Mouse (Mus musculus) heart, embryonic 12.5 days (tissue): ENCODE measurements at regions not wholly inside any gene's neighbourhood (a gene's known extent, or its start where the extent isn't known, plus 50 kb on each side); places are given as distances from the start of the nearest gene placed in this dataset.

Experiments used
- ATAC-seq: fragments of 200-750 bp; cut with Nextera tagmentation; 2 replicates; pipeline ENCODE4 v1.8.0; 2017; ENCODE audit warnings: moderate TSS enrichment, moderate library complexity; ENCODE audit not compliant: insufficient number of reproducible peaks, low FRiP score
- H3K27ac ChIP-seq: fragments of 300-500 bp; sonication (generic); 2 replicates; pipeline ENCODE4 v1.5.1; 2016; ENCODE audit warnings: mild to moderate bottlenecking, moderate library complexity; ENCODE audit not compliant: poor library complexity, severe bottlenecking
- H3K27me3 ChIP-seq: fragments of 300-500 bp; sonication (generic); replicated peaks from 2 replicates; pipeline ENCODE4 v1.6.1; 2016; ENCODE audit warnings: mild to moderate bottlenecking, moderate library complexity
- H3K36me3 ChIP-seq: fragments of 300-500 bp; sonication (generic); 2 replicates; pipeline ENCODE4 v1.6.1; 2016; ENCODE audit warnings: mild to moderate bottlenecking, moderate library complexity
- H3K4me1 ChIP-seq: fragments of 300-500 bp; sonication (generic); replicated peaks from 2 replicates; pipeline ENCODE4 v1.6.1; 2016; ENCODE audit warnings: mild to moderate bottlenecking
- H3K4me2 ChIP-seq: fragments of 300-500 bp; sonication (generic); 2 replicates; pipeline ENCODE4 v1.6.1; 2016; ENCODE audit warnings: mild to moderate bottlenecking, moderate library complexity
- H3K4me3 ChIP-seq: fragments of 300-500 bp; sonication (generic); 2 replicates; pipeline ENCODE4 v1.5.1; 2016; ENCODE audit warnings: mild to moderate bottlenecking
- H3K9ac ChIP-seq: fragments of 300-500 bp; sonication (generic); 2 replicates; pipeline ENCODE4 v1.6.1; 2016; ENCODE audit warnings: mild to moderate bottlenecking, moderate library complexity
- H3K9me3 ChIP-seq: fragments of 300-500 bp; sonication (generic); replicated peaks from 2 replicates; pipeline ENCODE4 v1.6.1; 2016; ENCODE audit warnings: mild to moderate bottlenecking, moderate library complexity
- WGBS: fragments of 180-500 bp; shearing (Covaris S2); methylation state at CpG from one replicate; pipeline ENCODE4 v1.1.7; 2016; 5-methylcytosine and 5-hydroxymethylcytosine counted together

DNA sequence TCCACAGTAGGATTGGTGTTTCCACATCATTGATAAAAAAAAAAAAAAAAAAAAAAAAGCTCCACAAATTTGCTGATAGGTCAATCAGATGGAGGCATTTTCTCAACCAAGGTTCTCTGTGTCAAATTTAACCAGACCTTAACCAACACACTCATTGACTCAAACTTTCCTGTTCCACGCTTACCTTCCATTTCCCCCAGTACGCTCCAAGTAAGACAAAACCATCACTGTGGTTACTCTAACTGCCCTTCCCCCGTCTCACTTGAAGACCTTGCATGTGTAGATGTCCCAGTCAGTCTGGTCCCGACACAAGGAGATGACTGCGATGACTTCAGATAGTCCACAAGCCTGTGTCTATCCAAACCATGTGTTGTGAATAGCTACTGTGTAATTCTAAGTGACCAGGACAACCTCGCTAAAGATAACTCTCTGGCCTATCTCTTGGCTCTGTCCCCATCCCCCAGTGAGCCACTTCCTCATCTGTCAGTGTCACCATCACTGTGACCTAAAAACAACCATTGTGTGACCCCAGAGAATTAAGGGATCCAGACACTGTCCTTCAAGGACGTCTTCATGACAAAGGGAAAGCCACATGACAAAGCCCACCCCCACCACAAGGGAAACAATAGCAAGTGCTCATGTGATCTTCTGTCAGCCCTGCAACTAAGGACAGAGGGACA lies 279.9 kb upstream of the Spred2 start:
- WGBS: 47% methylated on average over 7 of the region's 7 CpGs

GRCm38 (mm10) chr11:19645106-19645505 lies 279.1 kb upstream of the Spred2 start:
- Histone ChIP-seq H3K9ac (no peak overlapping the region), H3K4me3 (no peak overlapping the region), H3K36me3 (no peaks in the 10 kb centered on the region), H3K27ac (no peak overlapping the region), H3K27me3 (no peaks in the 10 kb centered on the region), H3K9me3 (no peaks in the 10 kb centered on the region), H3K4me1 (peaks cover 19% of the 10 kb centered on the region), H3K4me2 (no peak overlapping the region)
- no peak for ATAC-seq
- WGBS: 34% methylated on average over 5 of the region's 5 CpGs

More for the DNA sequence above, 279.9 kb upstream of the Spred2 start:
- Histone ChIP-seq H3K9ac (no peak overlapping the region), H3K27me3 (no peaks in the 10 kb centered on the region), H3K9me3 (no peaks in the 10 kb centered on the region), H3K27ac (no peak overlapping the region), H3K4me2 (no peak overlapping the region), H3K4me1 (peaks cover 19% of the 10 kb centered on the region), H3K36me3 (no peaks in the 10 kb centered on the region), H3K4me3 (no peak overlapping the region)
- ATAC-seq: no peak

DNA sequence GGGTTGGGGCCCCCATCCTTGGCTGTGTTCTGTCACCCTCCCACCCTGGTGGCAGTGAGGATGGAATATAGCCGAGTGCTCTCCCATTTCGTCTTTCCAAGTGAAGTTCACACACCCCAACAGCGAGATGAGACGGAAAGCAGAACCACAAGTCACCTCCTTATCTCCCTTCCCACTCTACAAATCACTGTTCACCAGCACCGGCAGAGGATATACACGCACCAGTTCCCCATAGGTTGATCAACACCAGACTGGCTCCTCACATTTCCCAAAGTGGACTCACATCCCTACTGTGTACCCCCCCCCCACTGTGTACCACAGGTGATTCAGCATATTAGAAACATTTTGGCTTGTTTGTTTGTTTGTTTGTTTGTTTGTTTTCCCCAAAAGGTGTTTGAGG lies 272.7 kb upstream of the Spred2 start:
- peak; percentile 70 for ATAC-seq
- Histone ChIP-seq H3K9ac (no peak overlapping the region), H3K27ac (peak overlapping the region; percentile 24; the same call in 1 of the 2 replicates), H3K4me2 (peak overlapping the region; percentile 18; the same call in 1 of the 2 replicates), H3K9me3 (no peaks in the 10 kb centered on the region), H3K4me1 (peaks cover 26% of the 10 kb centered on the region), H3K27me3 (no peaks in the 10 kb centered on the region), H3K36me3 (no peaks in the 10 kb centered on the region), H3K4me3 (no peak overlapping the region)
- WGBS: 14% methylated on average over 6 of the region's 6 CpGs

- Histone ChIP-seq H3K9me3 (no peaks in the 10 kb centered on the region), H3K4me1 (peaks cover 26% of the 10 kb centered on the region), H3K27me3 (no peaks in the 10 kb centered on the region), H3K36me3 (no peaks in the 10 kb centered on the region), H3K4me3 (no peak overlapping the region), H3K27ac (0 out of 2 replicates have a peak overlapping the region, but pooled peaks have one; percentile 22), H3K9ac (no peak overlapping the region), H3K4me2 (peak overlapping the region; percentile 18)
- peak; percentile 64 for ATAC-seq
- 40% methylated on average over 7 of the region's 7 CpGs for WGBS
These were observed 272.2 kb upstream of the Spred2 start for GRCm38 (mm10) chr11:19651929-19652328.

DNA sequence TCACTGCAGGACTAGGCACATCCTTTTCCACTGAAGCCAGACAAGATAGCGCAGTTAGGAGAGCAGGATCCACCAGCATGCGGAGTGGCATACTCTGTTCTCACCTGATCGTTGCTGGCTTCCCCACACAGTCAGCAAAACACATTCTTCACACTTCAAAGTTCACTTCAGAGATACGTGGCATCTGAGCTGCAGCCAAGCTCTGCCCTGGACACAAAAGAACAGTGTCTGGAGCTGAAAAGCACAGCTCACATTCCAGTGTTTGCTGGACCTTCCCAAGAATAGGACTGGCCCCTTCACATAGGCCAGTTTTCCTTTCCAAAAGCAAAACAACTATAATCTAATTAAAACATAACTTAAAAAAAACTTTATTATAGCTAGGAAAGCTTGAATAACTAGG lies 264.7 kb upstream of the Spred2 start:
- no peaks in the 10 kb centered on the region for H3K27me3 ChIP-seq
- no peak for ATAC-seq
- H3K36me3 ChIP-seq: no peaks in the 10 kb centered on the region
- WGBS: 20% methylated on average over 4 of the region's 4 CpGs
- no peak overlapping the region for H3K9ac ChIP-seq
- no peak overlapping the region for H3K4me3 ChIP-seq
- H3K9me3 ChIP-seq: no peaks in the 10 kb centered on the region
- peak overlapping the region; percentile 28; the same call in 1 of the 2 replicates for H3K4me2 ChIP-seq
- peaks cover 8% of the 10 kb centered on the region for H3K4me1 ChIP-seq
- H3K27ac ChIP-seq: peak overlapping the region; percentile 54

- WGBS: 78% methylated on average over 4 of the region's 4 CpGs
- Histone ChIP-seq H3K4me1 (no peaks in the 10 kb centered on the region), H3K9me3 (no peaks in the 10 kb centered on the region), H3K9ac (no peak overlapping the region), H3K4me3 (no peak overlapping the region), H3K27me3 (no peaks in the 10 kb centered on the region), H3K4me2 (no peak overlapping the region), H3K36me3 (no peaks in the 10 kb centered on the region), H3K27ac (no peak overlapping the region)
- no peak for ATAC-seq
These were observed 257.4 kb upstream of the Spred2 start for GRCm38 (mm10) chr11:19666732-19667131.

DNA sequence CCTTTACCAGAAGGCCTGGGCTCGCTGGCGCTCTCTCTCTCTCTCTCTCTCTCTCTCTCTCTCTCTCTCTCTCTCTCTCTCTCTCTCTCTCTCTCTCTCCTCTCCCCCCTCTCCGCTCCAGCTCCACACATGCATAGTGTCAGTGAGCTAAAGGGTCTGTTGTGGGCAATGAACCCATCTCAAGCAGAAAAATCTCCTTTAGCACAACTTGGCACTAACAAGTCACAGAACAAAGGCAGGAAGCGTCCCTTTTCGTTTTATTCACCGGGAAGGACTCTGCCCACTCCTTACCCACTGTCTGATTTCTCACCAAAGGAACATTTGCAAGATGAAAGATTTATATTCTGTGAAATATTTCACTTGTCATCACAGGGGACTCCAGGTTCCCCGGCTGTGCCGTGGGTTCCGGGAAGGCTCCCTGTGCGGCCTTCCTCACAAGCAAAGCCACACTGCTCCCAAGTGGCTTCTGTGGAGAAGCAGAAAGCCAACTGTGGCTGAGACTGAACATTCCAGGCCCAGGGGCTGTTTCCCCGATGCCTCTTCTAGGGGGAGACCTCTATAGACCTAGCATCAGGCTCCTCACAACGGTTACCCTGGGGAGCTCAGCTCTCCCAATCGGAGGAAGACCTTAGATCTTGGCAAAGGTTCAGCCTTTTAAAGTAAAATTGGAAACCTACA lies 253.2 kb upstream of the Spred2 start:
- WGBS: 49% methylated on average over 13 of the region's 13 CpGs
- Histone ChIP-seq H3K9ac (no peak overlapping the region), H3K4me1 (no peaks in the 10 kb centered on the region), H3K4me2 (no peak overlapping the region), H3K9me3 (no peaks in the 10 kb centered on the region), H3K27me3 (no peaks in the 10 kb centered on the region), H3K36me3 (no peaks in the 10 kb centered on the region), H3K4me3 (no peak overlapping the region), H3K27ac (no peak overlapping the region)
- peak; percentile 48; the same call in 1 of the 2 replicates for ATAC-seq

- no peak overlapping the region for H3K27ac ChIP-seq
- no peak overlapping the region for H3K4me3 ChIP-seq
- no peak for ATAC-seq
- no peaks in the 10 kb centered on the region for H3K36me3 ChIP-seq
- no peaks in the 10 kb centered on the region for H3K4me1 ChIP-seq
- no peak overlapping the region for H3K4me2 ChIP-seq
- WGBS: 64% methylated on average over 1 of the region's 1 CpGs
- H3K9ac ChIP-seq: no peak overlapping the region
- no peaks in the 10 kb centered on the region for H3K9me3 ChIP-seq
- H3K27me3 ChIP-seq: no peaks in the 10 kb centered on the region
These were observed 251.2 kb upstream of the Spred2 start for GRCm38 (mm10) chr11:19673012-19673411.

- ATAC-seq: no peak
- Histone ChIP-seq H3K36me3 (no peaks in the 10 kb centered on the region), H3K4me1 (no peaks in the 10 kb centered on the region), H3K4me3 (no peak overlapping the region), H3K9ac (no peak overlapping the region), H3K9me3 (no peaks in the 10 kb centered on the region), H3K27me3 (no peaks in the 10 kb centered on the region), H3K27ac (no peak overlapping the region), H3K4me2 (no peak overlapping the region)
- 83% methylated on average over 1 of the region's 1 CpGs for WGBS
These were observed 247.7 kb upstream of the Spred2 start for GRCm38 (mm10) chr11:19676514-19676913.

- no peak overlapping the region for H3K27ac ChIP-seq
- no peaks in the 10 kb centered on the region for H3K27me3 ChIP-seq
- H3K9ac ChIP-seq: no peak overlapping the region
- H3K4me2 ChIP-seq: no peak overlapping the region
- ATAC-seq: no peak
- H3K4me1 ChIP-seq: no peaks in the 10 kb centered on the region
- WGBS: 75% methylated on average over 2 of the region's 2 CpGs
- H3K4me3 ChIP-seq: no peak overlapping the region
- no peaks in the 10 kb centered on the region for H3K36me3 ChIP-seq
- H3K9me3 ChIP-seq: no peaks in the 10 kb centered on the region; the same call in 1 of the 2 replicates
These were observed 245.1 kb upstream of the Spred2 start for GRCm38 (mm10) chr11:19679041-19679440.

GRCm38 (mm10) chr11:19679669-19680068 lies 244.5 kb upstream of the Spred2 start:
- Histone ChIP-seq H3K36me3 (no peaks in the 10 kb centered on the region), H3K9ac (no peak overlapping the region), H3K27ac (no peak overlapping the region), H3K4me1 (no peaks in the 10 kb centered on the region), H3K9me3 (no peaks in the 10 kb centered on the region; the same call in 1 of the 2 replicates), H3K4me2 (no peak overlapping the region), H3K27me3 (no peaks in the 10 kb centered on the region), H3K4me3 (no peak overlapping the region)
- ATAC-seq: no peak
- WGBS: 85% methylated on average over 5 of the region's 5 CpGs
